9 mouse cellular contexts compared by ENCODE assay signal in the genomic region with DNA sequence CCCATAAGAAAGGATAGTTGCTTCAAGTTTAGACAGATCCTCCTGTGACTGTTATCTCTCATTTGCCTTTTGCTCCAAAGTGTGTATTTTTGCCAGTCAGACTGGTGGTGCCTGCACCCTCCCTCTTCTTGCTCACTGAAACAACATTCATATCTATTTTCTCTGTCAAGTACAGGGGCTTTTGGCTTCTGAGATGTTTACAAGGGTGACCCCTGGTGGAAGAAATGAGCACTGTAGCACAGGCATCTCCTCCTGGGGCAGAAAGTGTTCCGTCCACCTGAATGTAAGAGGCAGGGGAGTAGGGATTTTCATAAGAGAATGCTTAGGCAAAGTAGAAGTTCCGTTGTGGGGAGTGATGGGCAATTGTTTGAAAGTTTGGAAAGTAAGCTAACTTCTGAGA. TPM values are rescaled to one million over a fixed set of nuclear protein-coding genes. Genes with fewer than 3 reads are reported as not detected.
DNase-seq lines count a peak whose midpoint lies in the region; ATAC-seq lines count a peak whose summit lies in the region.
"Had no signal": no experiment of that assay in that cellular context is flagged by ENCODE, and none has a peak within 500 bp of the region (broad histone marks: within the 10 kb centered on the region; RNA-seq: fewer than 3 reads in every experiment).

No protein-coding gene starts in this region.

- no peak overlapping the region for H3K4me3 ChIP-seq in hindbrain, embryonic 14.5 days (replicated peaks; ENCODE audit: low read length)
- H3K4me3 ChIP-seq in hindbrain, embryonic 13.5 days: no peak overlapping the region
- H3K4me3 ChIP-seq in limb, embryonic 11.5 days (ENCODE audit: low read depth, low read length): no peak overlapping the region
- H3K4me3 ChIP-seq: embryonic facial prominence, embryonic 12.5 days had no signal

- DNase-seq in hindbrain, embryonic 14.5 days (ENCODE audit: low spot score): peak; percentile 88
- DNase-seq in frontal cortex, adult 2 months (ENCODE audit: extremely low spot score in 1 of 2, low spot score in 1 of 2): peak; percentile 46 to 93
- DNase-seq in kidney, adult 18-20 months: peak; percentile 84
- peak; percentile 91 for DNase-seq in limb, embryonic 11.5 days (ENCODE audit: low spot score)
- DNase-seq in ovary, adult 18-20 months (ENCODE audit: low spot score): peak; percentile 26
- DNase-seq in testis, postnatal 14 days (ENCODE audit: low spot score): peak; percentile 44

- H3K9ac ChIP-seq in hindbrain, embryonic 14.5 days: no peak overlapping the region
- no peak overlapping the region for H3K9ac ChIP-seq in hindbrain, embryonic 13.5 days
- no peak overlapping the region for H3K9ac ChIP-seq in limb, embryonic 11.5 days (ENCODE audit: low read length)
- H3K9ac ChIP-seq: embryonic facial prominence, embryonic 12.5 days had no signal

- H3K4me2 ChIP-seq in hindbrain, embryonic 14.5 days (replicated peaks): no peak overlapping the region
- no peak overlapping the region for H3K4me2 ChIP-seq in hindbrain, embryonic 13.5 days
- H3K4me2 ChIP-seq in limb, embryonic 11.5 days (ENCODE audit: low read depth, severe bottlenecking): no peak overlapping the region
- H3K4me2 ChIP-seq: embryonic facial prominence, embryonic 12.5 days had no signal

- no peak overlapping the region for H3K27ac ChIP-seq in hindbrain, embryonic 14.5 days
- no peak overlapping the region for H3K27ac ChIP-seq in hindbrain, embryonic 13.5 days
- H3K27ac ChIP-seq in limb, embryonic 11.5 days (replicated peaks; ENCODE audit: low read depth, low read length): no peak overlapping the region

- no peaks in the 10 kb centered on the region for H3K27me3 ChIP-seq in hindbrain, embryonic 14.5 days (ENCODE audit: control insufficient read depth, insufficient read depth, low read length)
- H3K27me3 ChIP-seq in hindbrain, embryonic 13.5 days: no peaks in the 10 kb centered on the region
- no peaks in the 10 kb centered on the region for H3K27me3 ChIP-seq in limb, embryonic 11.5 days (ENCODE audit: control insufficient read depth, insufficient read depth, low read length)
- H3K27me3 ChIP-seq: embryonic facial prominence, embryonic 12.5 days had no signal

- 35% methylated on average over 2 of the region's 2 CpGs for WGBS in hindbrain, embryonic 14.5 days
- 47% methylated on average over 2 of the region's 2 CpGs for WGBS in hindbrain, embryonic 13.5 days
- 52% methylated on average over 2 of the region's 2 CpGs for WGBS in limb, embryonic 11.5 days

- H3K9me3 ChIP-seq in hindbrain, embryonic 14.5 days (ENCODE audit: control insufficient read depth, low read length): no peaks in the 10 kb centered on the region
- no peaks in the 10 kb centered on the region for H3K9me3 ChIP-seq in hindbrain, embryonic 13.5 days
- H3K9me3 ChIP-seq in limb, embryonic 11.5 days (ENCODE audit: control insufficient read depth, low read length): no peaks in the 10 kb centered on the region
- H3K9me3 ChIP-seq: embryonic facial prominence, embryonic 12.5 days had no signal

- ATAC-seq in hindbrain, embryonic 14.5 days (ENCODE audit: low FRiP score): no peak
- no peak for ATAC-seq in hindbrain, embryonic 13.5 days (ENCODE audit: low FRiP score)
- peak; percentile 53; the same call in 1 of the 2 replicates for ATAC-seq in cerebellum, adult (ENCODE audit: insufficient number of reproducible peaks, low FRiP score, low TSS enrichment)
- no peak for ATAC-seq in limb, embryonic 11.5 days (ENCODE audit: insufficient number of reproducible peaks, low FRiP score, low TSS enrichment, low read depth)

- no peaks in the 10 kb centered on the region for H3K36me3 ChIP-seq in hindbrain, embryonic 14.5 days (replicated peaks; ENCODE audit: control insufficient read depth, insufficient read depth)
- H3K36me3 ChIP-seq in hindbrain, embryonic 13.5 days: no peaks in the 10 kb centered on the region
- no peaks in the 10 kb centered on the region for H3K36me3 ChIP-seq in limb, embryonic 11.5 days (ENCODE audit: control insufficient read depth, insufficient read depth, low read length)
- H3K36me3 ChIP-seq: embryonic facial prominence, embryonic 12.5 days had no signal

- H3K4me1 ChIP-seq in hindbrain, embryonic 14.5 days (replicated peaks; ENCODE audit: control insufficient read depth, insufficient read depth, low read length): no peaks in the 10 kb centered on the region
- no peaks in the 10 kb centered on the region for H3K4me1 ChIP-seq in hindbrain, embryonic 13.5 days (replicated peaks)
- no peaks in the 10 kb centered on the region for H3K4me1 ChIP-seq in limb, embryonic 11.5 days (ENCODE audit: control insufficient read depth, insufficient read depth, low read length)

RNA-seq across cellular contexts. Expression of gene Tango6, which starts 35.5 kb away (rescaled TPM):
- polyA plus RNA-seq in hindbrain, embryonic 14.5 days (2014; fragmentation: Nextera tagmentation; extraction: Ambion mirVana): 4.7 and 5.5 TPM in 2 replicates
- 6.6 and 7.2 TPM in 2 replicates for polyA plus RNA-seq in hindbrain, embryonic 13.5 days (2015; fragmentation: Nextera tagmentation; extraction: Ambion mirVana)
- polyA plus RNA-seq in frontal cortex, adult 2 months (2012; rRNA removed): 2.5 and 2.9 TPM in 2 replicates
- polyA plus RNA-seq in limb, embryonic 11.5 days (2014; fragmentation: Nextera tagmentation; extraction: Ambion mirVana): 10.0 and 10.5 TPM in 2 replicates

RNA-seq across cellular contexts. Expression of gene Cdh1, which starts 44.2 kb away (rescaled TPM):
- 1.5 and 2.6 TPM in 2 replicates for polyA plus RNA-seq in hindbrain, embryonic 14.5 days (2014; fragmentation: Nextera tagmentation; extraction: Ambion mirVana)
- 1.7 and 2.3 TPM in 2 replicates for polyA plus RNA-seq in hindbrain, embryonic 13.5 days (2015; fragmentation: Nextera tagmentation; extraction: Ambion mirVana)
- polyA plus RNA-seq in frontal cortex, adult 2 months (2012; rRNA removed): 0.97 and 1.3 TPM in 2 replicates
- 11.5 and 15.4 TPM in 2 replicates for polyA plus RNA-seq in limb, embryonic 11.5 days (2014; fragmentation: Nextera tagmentation; extraction: Ambion mirVana)

Comparison
In these comparisons a context has a peak if more than half of its experiments do, and no peak if none do; other contexts are left out.
1. DNase-seq: peak in every context shown above with its lines; median percentile 91 in limb, embryonic 11.5 days; 88 in hindbrain, embryonic 14.5 days; 84 in kidney, adult 18-20 months; 70 in frontal cortex, adult 2 months; 44 in testis, postnatal 14 days; 26 in ovary, adult 18-20 months.